Mouse (Mus musculus): ENCODE measurements around the gene Gm7358. TPM values are rescaled to one million over a fixed set of nuclear protein-coding genes. Genes with fewer than 3 reads are reported as not detected.
"Not testable (repeated sequence)": the region's sequence is repeated elsewhere in the genome, so short reads cannot be mapped to it uniquely, and the experiment has no call there.

Gene Gm7358
- not detected in 2 replicates for polyA plus RNA-seq (2014; fragmentation: Nextera tagmentation; extraction: Ambion mirVana)

GRCm38 (mm10) chr17:14059431-14059830 is at the start of gene Gm7358:
Gene Gm7358 (minus strand): TSS chr17:14059531.
- not testable (repeated sequence) for ATAC-seq (ENCODE audit: insufficient number of reproducible peaks, insufficient read depth, low FRiP score, low read depth); H3K27me3 ChIP-seq (ENCODE audit: control insufficient read depth, insufficient read depth, low read length); H3K4me2 ChIP-seq (ENCODE audit: low read length); H3K36me3 ChIP-seq (ENCODE audit: control insufficient read depth, insufficient read depth, low read length); H3K4me3 ChIP-seq (ENCODE audit: control insufficient read depth in 1 of 2, insufficient read depth in 1 of 2, low read depth in 1 of 2, low read length in 2 of 2); H3K9me3 ChIP-seq (ENCODE audit: control insufficient read depth, low read length); H3K9ac ChIP-seq (ENCODE audit: low read length); H3K27ac ChIP-seq (replicated peaks in 1 of 2; ENCODE audit: control insufficient read depth in 1 of 2, insufficient read depth in 1 of 2, low read depth in 2 of 2, low read length in 2 of 2); H3K4me1 ChIP-seq (ENCODE audit: control insufficient read depth in 2 of 2, insufficient read depth in 2 of 2, low read length in 2 of 2)
- no CpG with 5 or more reads among the region's 2 CpGs for WGBS

GRCm38 (mm10) chr17:14103018-14103417 is 43.7 kb upstream of the Gm7358 start:
- not testable (repeated sequence) for H3K4me3 ChIP-seq (ENCODE audit: control insufficient read depth in 1 of 2, insufficient read depth in 1 of 2, low read depth in 1 of 2, low read length in 2 of 2); H3K9me3 ChIP-seq (ENCODE audit: control insufficient read depth, low read length); H3K9ac ChIP-seq (ENCODE audit: low read length); H3K27ac ChIP-seq (replicated peaks in 1 of 2; ENCODE audit: control insufficient read depth in 1 of 2, insufficient read depth in 1 of 2, low read depth in 2 of 2, low read length in 2 of 2); H3K27me3 ChIP-seq (ENCODE audit: control insufficient read depth, insufficient read depth, low read length); H3K4me2 ChIP-seq (ENCODE audit: low read length); ATAC-seq (ENCODE audit: insufficient number of reproducible peaks, insufficient read depth, low FRiP score, low read depth); H3K36me3 ChIP-seq (ENCODE audit: control insufficient read depth, insufficient read depth, low read length); H3K4me1 ChIP-seq (ENCODE audit: control insufficient read depth in 2 of 2, insufficient read depth in 2 of 2, low read length in 2 of 2)
- WGBS: 18% methylated on average over 3 of the region's 3 CpGs

DNA sequence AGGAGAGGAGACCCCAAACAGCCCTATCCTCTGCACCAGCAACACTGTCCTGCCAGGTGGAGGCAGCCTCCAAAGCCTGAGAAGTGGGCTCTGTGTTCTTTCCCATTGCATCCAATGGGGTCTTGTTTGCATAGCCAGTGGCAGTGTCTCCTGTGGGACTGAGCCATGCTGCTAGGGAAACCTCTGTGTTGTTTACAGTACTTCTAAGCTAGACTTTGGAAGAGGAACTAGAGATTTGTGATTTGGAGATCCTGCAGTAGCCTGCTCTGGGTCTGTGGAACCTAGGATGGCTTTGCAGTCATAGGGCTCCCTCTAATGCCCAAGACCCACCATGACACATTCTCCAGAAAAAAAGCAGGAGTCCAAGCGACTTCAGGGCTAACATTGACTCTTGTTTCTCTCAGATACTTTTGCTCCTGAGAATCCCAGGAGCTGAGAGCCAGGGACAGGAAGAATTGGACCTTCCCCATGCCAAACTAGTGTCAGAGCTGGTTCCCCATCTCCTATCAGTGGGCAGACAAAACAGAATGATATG is 42.2 kb upstream of the Gm7358 start:
- H3K27ac ChIP-seq (replicated peaks in 1 of 2; ENCODE audit: control insufficient read depth in 1 of 2, insufficient read depth in 1 of 2, low read depth in 2 of 2, low read length in 2 of 2); H3K4me3 ChIP-seq (ENCODE audit: control insufficient read depth in 1 of 2, insufficient read depth in 1 of 2, low read depth in 1 of 2, low read length in 2 of 2); ATAC-seq (ENCODE audit: insufficient number of reproducible peaks, insufficient read depth, low FRiP score, low read depth); H3K27me3 ChIP-seq (ENCODE audit: control insufficient read depth, insufficient read depth, low read length); H3K36me3 ChIP-seq (ENCODE audit: control insufficient read depth, insufficient read depth, low read length); H3K4me1 ChIP-seq (ENCODE audit: control insufficient read depth in 2 of 2, insufficient read depth in 2 of 2, low read length in 2 of 2); H3K4me2 ChIP-seq (ENCODE audit: low read length); H3K9ac ChIP-seq (ENCODE audit: low read length); H3K9me3 ChIP-seq (ENCODE audit: control insufficient read depth, low read length): not testable (repeated sequence)
- WGBS: 3% methylated on average over 1 of the region's 1 CpGs

GRCm38 (mm10) chr17:14099886-14100285 is 40.6 kb upstream of the Gm7358 start:
- H3K4me3 ChIP-seq (ENCODE audit: control insufficient read depth in 1 of 2, insufficient read depth in 1 of 2, low read depth in 1 of 2, low read length in 2 of 2); H3K9ac ChIP-seq (ENCODE audit: low read length); H3K4me2 ChIP-seq (ENCODE audit: low read length); H3K27me3 ChIP-seq (ENCODE audit: control insufficient read depth, insufficient read depth, low read length); H3K36me3 ChIP-seq (ENCODE audit: control insufficient read depth, insufficient read depth, low read length); H3K9me3 ChIP-seq (ENCODE audit: control insufficient read depth, low read length); H3K27ac ChIP-seq (replicated peaks in 1 of 2; ENCODE audit: control insufficient read depth in 1 of 2, insufficient read depth in 1 of 2, low read depth in 2 of 2, low read length in 2 of 2); H3K4me1 ChIP-seq (ENCODE audit: control insufficient read depth in 2 of 2, insufficient read depth in 2 of 2, low read length in 2 of 2); ATAC-seq (ENCODE audit: insufficient number of reproducible peaks, insufficient read depth, low FRiP score, low read depth): not testable (repeated sequence)
- WGBS: 24% methylated on average over 3 of the region's 3 CpGs

DNA sequence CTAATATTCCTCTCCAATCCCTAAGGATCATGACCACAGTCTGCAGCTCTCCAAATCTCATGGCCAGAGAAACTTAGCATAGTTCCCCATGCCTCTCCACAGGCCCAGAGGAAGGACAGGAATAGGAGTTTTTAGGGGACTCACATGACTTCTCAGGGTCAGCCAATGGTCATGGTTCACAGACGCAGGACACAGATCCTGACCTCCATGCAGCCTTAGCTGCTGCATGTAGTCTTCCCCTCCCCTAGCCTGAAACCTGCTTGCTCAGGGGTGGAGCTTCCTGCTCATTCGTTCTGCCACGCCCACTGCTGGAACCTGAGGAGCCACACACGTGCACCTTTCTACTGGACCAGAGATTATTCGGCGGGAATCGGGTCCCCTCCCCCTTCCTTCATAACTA is 34.8 kb upstream of the Gm7358 start:
- H3K4me2 ChIP-seq (ENCODE audit: low read length); H3K4me1 ChIP-seq (ENCODE audit: control insufficient read depth in 2 of 2, insufficient read depth in 2 of 2, low read length in 2 of 2); H3K9me3 ChIP-seq (ENCODE audit: control insufficient read depth, low read length); H3K36me3 ChIP-seq (ENCODE audit: control insufficient read depth, insufficient read depth, low read length); H3K27ac ChIP-seq (replicated peaks in 1 of 2; ENCODE audit: control insufficient read depth in 1 of 2, insufficient read depth in 1 of 2, low read depth in 2 of 2, low read length in 2 of 2); H3K4me3 ChIP-seq (ENCODE audit: control insufficient read depth in 1 of 2, insufficient read depth in 1 of 2, low read depth in 1 of 2, low read length in 2 of 2); H3K27me3 ChIP-seq (ENCODE audit: control insufficient read depth, insufficient read depth, low read length); ATAC-seq (ENCODE audit: insufficient number of reproducible peaks, insufficient read depth, low FRiP score, low read depth); H3K9ac ChIP-seq (ENCODE audit: low read length): not testable (repeated sequence)
- 18% methylated on average over 2 of the region's 7 CpGs for WGBS

DNA sequence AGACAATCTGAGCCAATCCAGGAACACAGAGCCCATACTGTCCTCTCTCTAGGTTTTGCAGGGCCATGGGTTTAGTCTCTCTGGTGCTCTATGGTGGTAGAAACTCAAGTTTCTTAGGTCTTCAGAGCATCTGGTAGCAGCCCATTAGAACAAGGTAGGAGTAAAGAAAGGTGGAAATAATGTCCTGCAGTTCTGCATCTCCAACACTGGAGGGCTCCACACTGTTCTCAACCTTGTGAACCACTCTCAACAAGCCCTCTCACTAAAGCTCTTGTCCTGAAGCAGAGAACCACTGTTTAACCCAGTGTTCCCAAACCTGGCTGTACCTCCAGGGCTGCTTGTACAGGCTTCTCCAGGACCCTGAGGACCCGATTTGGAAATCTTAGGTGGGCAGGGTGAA is 27.3 kb upstream of the Gm7358 start:
- H3K4me3 ChIP-seq (ENCODE audit: control insufficient read depth in 1 of 2, insufficient read depth in 1 of 2, low read depth in 1 of 2, low read length in 2 of 2); H3K9ac ChIP-seq (ENCODE audit: low read length); H3K9me3 ChIP-seq (ENCODE audit: control insufficient read depth, low read length); H3K27ac ChIP-seq (replicated peaks in 1 of 2; ENCODE audit: control insufficient read depth in 1 of 2, insufficient read depth in 1 of 2, low read depth in 2 of 2, low read length in 2 of 2); H3K4me2 ChIP-seq (ENCODE audit: low read length); H3K27me3 ChIP-seq (ENCODE audit: control insufficient read depth, insufficient read depth, low read length); H3K4me1 ChIP-seq (ENCODE audit: control insufficient read depth in 2 of 2, insufficient read depth in 2 of 2, low read length in 2 of 2); ATAC-seq (ENCODE audit: insufficient number of reproducible peaks, insufficient read depth, low FRiP score, low read depth); H3K36me3 ChIP-seq (ENCODE audit: control insufficient read depth, insufficient read depth, low read length): not testable (repeated sequence)
- WGBS: 9% methylated on average over 1 of the region's 1 CpGs

DNA sequence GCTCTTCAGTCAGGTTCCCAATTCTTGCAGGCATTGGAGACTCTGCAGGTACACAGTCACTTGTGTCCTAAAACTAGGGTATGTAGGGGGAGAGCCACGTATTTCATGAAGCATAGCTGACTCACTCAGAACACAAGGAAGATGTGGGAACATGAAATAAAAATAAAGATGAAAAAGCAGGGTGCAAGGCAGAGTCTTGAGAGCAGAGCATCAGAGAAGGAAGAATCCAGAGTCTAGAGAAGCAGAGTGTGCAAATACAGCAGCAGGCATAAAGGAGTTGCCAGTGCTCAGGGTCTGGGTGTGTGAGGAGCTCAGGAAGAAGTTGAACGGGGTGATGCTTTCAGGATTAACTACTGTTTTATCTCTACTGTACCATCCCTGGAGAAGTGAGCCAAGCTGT is 17.5 kb downstream of the Gm7358 start:
- not testable (repeated sequence) for H3K4me2 ChIP-seq (ENCODE audit: low read length); H3K9me3 ChIP-seq (ENCODE audit: control insufficient read depth, low read length); H3K4me1 ChIP-seq (ENCODE audit: control insufficient read depth in 2 of 2, insufficient read depth in 2 of 2, low read length in 2 of 2); H3K36me3 ChIP-seq (ENCODE audit: control insufficient read depth, insufficient read depth, low read length); H3K9ac ChIP-seq (ENCODE audit: low read length); H3K27ac ChIP-seq (replicated peaks in 1 of 2; ENCODE audit: control insufficient read depth in 1 of 2, insufficient read depth in 1 of 2, low read depth in 2 of 2, low read length in 2 of 2); H3K27me3 ChIP-seq (ENCODE audit: control insufficient read depth, insufficient read depth, low read length); H3K4me3 ChIP-seq (ENCODE audit: control insufficient read depth in 1 of 2, insufficient read depth in 1 of 2, low read depth in 1 of 2, low read length in 2 of 2); ATAC-seq (ENCODE audit: insufficient number of reproducible peaks, insufficient read depth, low FRiP score, low read depth)
- WGBS: 50% methylated on average over 1 of the region's 2 CpGs

DNA sequence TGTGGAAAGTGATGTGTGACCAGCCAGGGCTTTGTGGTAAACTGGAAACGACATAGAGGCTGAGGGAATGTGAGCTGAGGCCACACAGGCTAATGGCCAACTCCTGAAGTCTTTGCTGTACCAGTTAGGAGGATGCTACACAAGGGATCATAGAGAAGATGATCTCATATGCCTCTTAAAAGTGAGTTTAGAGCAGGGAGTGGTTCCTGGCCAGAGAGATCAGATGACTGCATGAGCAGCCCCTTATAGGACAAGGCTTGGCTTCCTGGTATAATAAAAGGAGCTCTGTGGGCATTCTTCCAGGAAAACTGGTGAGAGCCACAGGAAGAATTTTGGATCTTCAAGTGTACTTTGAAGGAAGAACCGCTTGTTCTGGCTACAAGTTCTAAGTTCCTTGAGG is 22.3 kb downstream of the Gm7358 start:
- H3K36me3 ChIP-seq (ENCODE audit: control insufficient read depth, insufficient read depth, low read length); H3K4me3 ChIP-seq (ENCODE audit: control insufficient read depth in 1 of 2, insufficient read depth in 1 of 2, low read depth in 1 of 2, low read length in 2 of 2); ATAC-seq (ENCODE audit: insufficient number of reproducible peaks, insufficient read depth, low FRiP score, low read depth); H3K9ac ChIP-seq (ENCODE audit: low read length); H3K4me1 ChIP-seq (ENCODE audit: control insufficient read depth in 2 of 2, insufficient read depth in 2 of 2, low read length in 2 of 2); H3K27ac ChIP-seq (replicated peaks in 1 of 2; ENCODE audit: control insufficient read depth in 1 of 2, insufficient read depth in 1 of 2, low read depth in 2 of 2, low read length in 2 of 2); H3K9me3 ChIP-seq (ENCODE audit: control insufficient read depth, low read length); H3K4me2 ChIP-seq (ENCODE audit: low read length); H3K27me3 ChIP-seq (ENCODE audit: control insufficient read depth, insufficient read depth, low read length): not testable (repeated sequence)
- 50% methylated on average over 1 of the region's 2 CpGs for WGBS

Measured in heart, embryonic 14.5 days (tissue).